Mouse (Mus musculus) cerebellum, adult 2 months (tissue): Measurements from ENCODE around the gene Id2.

Experiments
- CTCF ChIP-seq: fragments of 200-500 bp; IDR thresholded peaks from 2 replicates; pipeline ENCODE4 v1.5.1; 2011; ENCODE audit warnings: low read depth, mild to moderate bottlenecking, control low read depth, low read length, moderate library complexity, borderline replicate concordance; ENCODE audit not compliant: insufficient read depth
- POLR2A ChIP-seq: fragments of 200-500 bp; IDR thresholded peaks from 2 replicates; pipeline ENCODE4 v1.6.1; 2011; ENCODE audit warnings: low read length, control low read depth, borderline replicate concordance; ENCODE audit not compliant: insufficient read depth

GRCm38 (mm10) chr12:25117856-25118511, 21.0 kb upstream of the Id2 start:
- no peak for TF ChIP-seq POLR2A
- no peak for TF ChIP-seq CTCF
